Mouse (Mus musculus) testis, adult 2 months (tissue): ENCODE results near the gene Atp4b.

Experiments
- CTCF ChIP-seq: fragments of 200-500 bp; IDR thresholded peaks from 2 replicates; pipeline ENCODE4 v1.5.1; 2012; ENCODE audit warnings: low read depth, mild to moderate bottlenecking, inconsistent platforms, low read length, moderate library complexity; ENCODE audit not compliant: control insufficient read depth, insufficient read depth, insufficient replicate concordance
- POLR2A ChIP-seq: fragments of 200-500 bp; IDR thresholded peaks from 2 replicates; pipeline ENCODE4 v1.6.1; 2012; ENCODE audit warnings: low read depth, mild to moderate bottlenecking, inconsistent platforms, low read length, moderate library complexity; ENCODE audit not compliant: control insufficient read depth

- no peak for TF ChIP-seq CTCF
- TF ChIP-seq POLR2A = no peak
These were observed 10.3 kb downstream of the Atp4b start for GRCm38 (mm10) chr8:13386366-13386765.
